Mouse (Mus musculus): ENCODE results near the gene Zfp658.

GRCm38 (mm10) chr7:43545656-43546545, 16.2 kb upstream of the Zfp658 start:
- TF ChIP-seq CTCF (IDR thresholded peaks at IDR 0.05; ENCODE audit: low read depth) (no peak), EP300 (IDR thresholded peaks at IDR 0.05; ENCODE audit: low read depth) (no peak)
